Mouse (Mus musculus): ENCODE results near the gene Selenoh. TPM values are rescaled to one million over a fixed set of nuclear protein-coding genes. Genes with fewer than 3 reads are reported as not detected.

Gene Selenoh
- polyA plus RNA-seq, 1 experiment from 2014 or later = 230 TPM

DNA sequence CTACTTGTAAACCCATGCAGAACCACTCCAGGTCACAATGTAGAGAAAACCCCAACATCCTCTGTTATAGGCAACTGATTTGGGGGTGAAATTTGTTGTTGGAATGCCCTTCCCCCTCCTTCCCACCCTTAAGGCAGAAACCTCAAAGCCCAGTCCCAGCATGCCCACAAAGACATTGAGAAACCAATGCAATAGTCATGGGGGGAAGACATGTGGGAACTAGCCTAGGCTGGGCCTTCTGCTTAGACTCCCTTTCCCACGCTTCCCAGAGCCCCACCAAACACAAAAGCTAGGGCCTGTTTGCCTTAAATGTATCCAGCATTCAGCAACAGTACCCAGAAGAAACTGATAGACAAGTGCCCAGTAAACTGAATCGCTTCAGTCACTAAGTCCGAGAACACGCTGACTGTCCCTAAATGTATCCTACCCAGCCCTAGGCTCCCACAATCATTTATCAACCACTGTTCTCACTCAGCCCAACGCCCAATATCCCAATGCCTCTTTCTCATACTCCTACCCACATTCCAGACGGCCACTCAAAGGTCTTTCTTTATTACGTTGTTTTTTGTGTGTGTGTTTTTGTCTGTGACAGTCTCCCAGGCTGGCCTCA lies 44.1 kb downstream of the Selenoh start:
- no peaks in the 10 kb centered on the region for H3K27me3 ChIP-seq
- no peak overlapping the region for H3K4me2 ChIP-seq (replicated peaks)
- H3K36me3 ChIP-seq = 0 out of 2 replicates have a peak, but pooled peaks cover 3% of the 10 kb centered on the region
- peak overlapping the region; percentile 65 for H3K27ac ChIP-seq (replicated peaks)
- H3K4me3 ChIP-seq (replicated peaks) = no peak overlapping the region
- peaks cover 11% of the 10 kb centered on the region for H3K4me1 ChIP-seq
- H3K9ac ChIP-seq = no peak overlapping the region
- ATAC-seq (ENCODE audit: insufficient number of reproducible peaks, low FRiP score, low TSS enrichment, low read depth) = no peak
- H3K9me3 ChIP-seq (replicated peaks) = no peaks in the 10 kb centered on the region
- WGBS = 71% methylated on average over 7 of the region's 7 CpGs

DNA sequence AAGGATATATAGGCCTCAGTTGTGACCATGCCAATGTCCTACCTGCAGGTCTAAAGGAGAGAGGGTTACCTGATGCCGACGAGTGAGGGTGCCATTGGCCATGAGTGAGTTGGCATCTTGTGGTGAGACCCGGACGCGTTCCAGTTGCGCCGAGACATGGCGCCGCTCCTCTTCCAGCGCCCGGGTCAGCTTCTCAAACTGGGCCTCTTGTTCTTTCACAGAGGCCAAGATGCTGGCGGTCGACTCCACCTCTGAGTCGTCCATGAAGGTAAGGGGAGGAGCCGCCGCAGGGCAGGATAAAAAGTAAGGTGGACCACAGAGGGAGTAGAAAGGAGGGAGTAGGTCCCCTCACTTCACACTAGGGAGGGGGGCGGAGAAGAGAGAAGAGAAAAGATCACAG lies 46.4 kb downstream of the Selenoh start:
- H3K4me2 ChIP-seq (replicated peaks) = no peak overlapping the region
- no peak for ATAC-seq (ENCODE audit: insufficient number of reproducible peaks, low FRiP score, low TSS enrichment, low read depth)
- H3K4me3 ChIP-seq (replicated peaks) = no peak overlapping the region
- no peaks in the 10 kb centered on the region for H3K9me3 ChIP-seq (replicated peaks)
- H3K4me1 ChIP-seq = peaks cover 11% of the 10 kb centered on the region
- H3K9ac ChIP-seq = no peak overlapping the region
- peaks cover 19% of the 10 kb centered on the region for H3K36me3 ChIP-seq
- no peak overlapping the region for H3K27ac ChIP-seq (replicated peaks)
- no peaks in the 10 kb centered on the region for H3K27me3 ChIP-seq
- WGBS = 89% methylated on average over 17 of the region's 17 CpGs

GRCm38 (mm10) chr2:84623428-84624119 lies 47.0 kb downstream of the Selenoh start:
- H3K36me3 ChIP-seq = peaks cover 25% of the 10 kb centered on the region
- 81% methylated on average over 3 of the region's 3 CpGs for WGBS
- no peak for ATAC-seq (ENCODE audit: insufficient number of reproducible peaks, low FRiP score, low TSS enrichment, low read depth)

GRCm38 (mm10) chr2:84622668-84623067 lies 47.9 kb downstream of the Selenoh start:
- peaks cover 25% of the 10 kb centered on the region for H3K36me3 ChIP-seq
- WGBS = 63% methylated on average over 2 of the region's 2 CpGs
- no peak overlapping the region for H3K9ac ChIP-seq
- no peak overlapping the region; the same call in 1 of the 2 replicates for H3K27ac ChIP-seq (replicated peaks)
- no peak overlapping the region for H3K4me2 ChIP-seq (replicated peaks)
- ATAC-seq (ENCODE audit: insufficient number of reproducible peaks, low FRiP score, low TSS enrichment, low read depth) = no peak
- peaks cover 11% of the 10 kb centered on the region for H3K4me1 ChIP-seq
- H3K4me3 ChIP-seq (replicated peaks) = no peak overlapping the region
- no peaks in the 10 kb centered on the region for H3K27me3 ChIP-seq
- no peaks in the 10 kb centered on the region for H3K9me3 ChIP-seq (replicated peaks)

More at GRCm38 (mm10) chr2:84623428-84624119, 47.0 kb downstream of the Selenoh start:
- H3K27ac ChIP-seq (replicated peaks) = no peak overlapping the region
- H3K4me3 ChIP-seq (replicated peaks) = no peak overlapping the region
- no peaks in the 10 kb centered on the region for H3K27me3 ChIP-seq
- no peak overlapping the region for H3K4me2 ChIP-seq (replicated peaks)
- peaks cover 11% of the 10 kb centered on the region for H3K4me1 ChIP-seq
- H3K9ac ChIP-seq = no peak overlapping the region
- no peaks in the 10 kb centered on the region for H3K9me3 ChIP-seq (replicated peaks)

DNA sequence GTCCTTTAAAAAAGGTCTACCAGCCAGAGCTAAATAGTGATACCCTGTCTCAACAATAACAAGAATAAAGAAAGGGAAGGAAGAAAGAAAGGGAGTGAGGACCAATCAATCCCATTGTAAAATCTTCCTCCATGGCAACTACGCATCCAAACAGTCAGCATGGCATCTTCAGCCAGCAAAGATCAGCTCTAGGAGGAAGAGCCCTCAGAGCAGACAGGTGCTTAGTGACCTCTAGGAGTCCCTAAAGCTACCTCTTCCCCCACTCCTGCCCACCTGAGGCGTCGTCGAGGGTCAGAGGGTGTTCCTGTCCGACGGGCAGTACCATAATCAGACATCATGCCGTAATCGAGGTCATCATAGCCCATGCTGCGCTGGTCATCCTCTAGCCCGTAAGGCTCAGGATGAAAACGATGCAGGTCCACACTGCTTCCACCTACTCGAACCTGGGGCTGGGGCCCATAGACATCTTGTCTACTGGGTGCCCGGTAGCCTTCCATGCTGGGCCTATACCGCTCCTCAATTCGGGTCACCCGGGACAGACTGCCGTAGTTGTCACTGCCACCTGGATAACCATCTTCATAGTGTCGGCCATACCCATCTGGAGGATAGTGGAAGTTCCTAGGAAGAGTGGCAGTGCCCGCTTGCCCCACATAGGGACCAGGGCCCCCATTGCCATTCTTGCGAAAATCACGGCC lies 50.8 kb downstream of the Selenoh start:
- 95% methylated on average over 21 of the region's 21 CpGs for WGBS
- no peak overlapping the region for H3K9ac ChIP-seq
- ATAC-seq (ENCODE audit: insufficient number of reproducible peaks, low FRiP score, low TSS enrichment, low read depth) = no peak
- H3K9me3 ChIP-seq (replicated peaks) = no peaks in the 10 kb centered on the region
- H3K27ac ChIP-seq (replicated peaks) = no peak overlapping the region
- H3K4me3 ChIP-seq (replicated peaks) = no peak overlapping the region
- H3K4me1 ChIP-seq = peaks cover 5% of the 10 kb centered on the region
- H3K36me3 ChIP-seq = peaks cover 51% of the 10 kb centered on the region
- H3K4me2 ChIP-seq (replicated peaks) = no peak overlapping the region
- no peaks in the 10 kb centered on the region for H3K27me3 ChIP-seq

Other genes starting within 250 kb of the Selenoh start
- 18.2 and 22.2 TPM in 2 replicates for gene Calcrl, start 245.4 kb downstream of the Selenoh start, polyA plus RNA-seq (2015; fragmentation: Nextera tagmentation; extraction: Ambion mirVana)
- gene Tfpi, start 194.0 kb downstream of the Selenoh start, polyA plus RNA-seq (2015; fragmentation: Nextera tagmentation; extraction: Ambion mirVana) = 24.6 and 27.0 TPM in 2 replicates
- 49.9 and 52.7 TPM in 2 replicates for gene Ctnnd1, start 20.0 kb downstream of the Selenoh start, polyA plus RNA-seq (2015; fragmentation: Nextera tagmentation; extraction: Ambion mirVana)
- 0.16 and 0.27 TPM in 2 replicates for gene Btbd18, start 11.7 kb downstream of the Selenoh start, polyA plus RNA-seq (2015; fragmentation: Nextera tagmentation; extraction: Ambion mirVana)
- gene Gm28635, start 7.3 kb upstream of the Selenoh start, polyA plus RNA-seq (2015; fragmentation: Nextera tagmentation; extraction: Ambion mirVana) = not detected in 2 replicates
- gene Med19, start 7.6 kb upstream of the Selenoh start, polyA plus RNA-seq (2015; fragmentation: Nextera tagmentation; extraction: Ambion mirVana) = 31.3 and 34.0 TPM in 2 replicates
- 92.6 and 96.0 TPM in 2 replicates for gene Tmx2, start 8.4 kb upstream of the Selenoh start, polyA plus RNA-seq (2015; fragmentation: Nextera tagmentation; extraction: Ambion mirVana)
- gene Zdhhc5, start 44.4 kb upstream of the Selenoh start, polyA plus RNA-seq (2015; fragmentation: Nextera tagmentation; extraction: Ambion mirVana) = 28.1 and 28.9 TPM in 2 replicates
- gene Clp1, start 56.6 kb upstream of the Selenoh start, polyA plus RNA-seq (2015; fragmentation: Nextera tagmentation; extraction: Ambion mirVana) = 27.9 and 29.1 TPM in 2 replicates
- 6.6 and 7.9 TPM in 2 replicates for gene Ypel4, start 63.3 kb upstream of the Selenoh start, polyA plus RNA-seq (2015; fragmentation: Nextera tagmentation; extraction: Ambion mirVana)
- 7.0 and 9.0 TPM in 2 replicates for gene Gm19426, start 72.9 kb upstream of the Selenoh start, polyA plus RNA-seq (2015; fragmentation: Nextera tagmentation; extraction: Ambion mirVana)
- gene Serping1, start 104.7 kb upstream of the Selenoh start, polyA plus RNA-seq (2015; fragmentation: Nextera tagmentation; extraction: Ambion mirVana) = 40.0 and 48.0 TPM in 2 replicates
- gene Ube2l6, start 128.1 kb upstream of the Selenoh start, polyA plus RNA-seq (2015; fragmentation: Nextera tagmentation; extraction: Ambion mirVana) = 35.3 and 36.7 TPM in 2 replicates
- gene Smtnl1, start 151.9 kb upstream of the Selenoh start, polyA plus RNA-seq (2015; fragmentation: Nextera tagmentation; extraction: Ambion mirVana) = 0.33 and 0.53 TPM in 2 replicates
- gene Timm10, start 156.2 kb upstream of the Selenoh start, polyA plus RNA-seq (2015; fragmentation: Nextera tagmentation; extraction: Ambion mirVana) = 45.7 and 49.7 TPM in 2 replicates
- 13.7 and 15.8 TPM in 2 replicates for gene Slc43a1, start 168.1 kb upstream of the Selenoh start, polyA plus RNA-seq (2015; fragmentation: Nextera tagmentation; extraction: Ambion mirVana)
- gene Rtn4rl2, start 215.9 kb upstream of the Selenoh start, polyA plus RNA-seq (2015; fragmentation: Nextera tagmentation; extraction: Ambion mirVana) = 1.1 and 2.0 TPM in 2 replicates

Data from embryonic facial prominence, embryonic 15.5 days (tissue).